Mouse (Mus musculus) hematopoietic stem cell, adult 5-6 weeks (primary cell): ENCODE results near the gene Defb13. TPM values are rescaled to one million over a fixed set of nuclear protein-coding genes. Genes with fewer than 3 reads are reported as not detected.
"Not testable (repeated sequence)": the region's sequence is repeated elsewhere in the genome, so short reads cannot be mapped to it uniquely, and the experiment has no call there.

ENCODE experiments used
- ATAC-seq, 2 experiments: fragments of 125-278 bp in 1 of 2; replicated peaks in 1 of 2; 2 replicates each; pipeline ENCODE4 v1.8.0; 2016 to 2017; ENCODE audit warnings: inconsistent platforms in 2 of 2, mild to moderate bottlenecking in 2 of 2, moderate number of reproducible peaks in 2 of 2, low read depth in 1 of 2, moderate TSS enrichment in 1 of 2; ENCODE audit not compliant: low FRiP score in 2 of 2, poor library complexity in 2 of 2, severe bottlenecking in 2 of 2, insufficient read depth in 1 of 2, low TSS enrichment in 1 of 2
- total RNA-seq: library from RNA; stranded (forward); fragments of 172-1452, 232-1000 nt; gene quantifications from 2 replicates; pipeline ENCODE4 v1.2.3, GENCODE M21; 2017

Defb13 gene
- total RNA-seq: not detected in 2 replicates

DNA sequence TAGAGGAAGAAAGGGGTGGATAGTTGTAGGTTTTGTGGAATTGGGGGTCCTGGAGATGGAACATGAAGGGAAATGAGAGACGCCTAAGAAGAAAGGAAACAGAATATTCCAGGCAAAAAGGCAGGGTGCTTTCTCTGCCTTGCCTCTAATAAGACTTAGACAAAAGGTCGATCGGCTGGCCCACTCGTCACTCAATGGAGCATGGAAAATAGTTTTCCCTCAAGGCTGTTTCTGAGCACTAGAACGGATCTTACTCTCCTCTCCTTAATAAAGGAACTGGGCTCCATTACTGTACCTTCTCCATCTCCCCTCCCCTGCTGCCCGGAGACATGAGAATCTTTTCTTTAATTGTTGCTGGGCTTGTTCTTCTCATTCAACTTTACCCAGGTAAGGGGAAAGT is at the start of gene Defb13:
TSS of gene Defb13 (plus strand) at position 301 of the 400 bp plus-strand sequence.
- no peak for ATAC-seq

DNA sequence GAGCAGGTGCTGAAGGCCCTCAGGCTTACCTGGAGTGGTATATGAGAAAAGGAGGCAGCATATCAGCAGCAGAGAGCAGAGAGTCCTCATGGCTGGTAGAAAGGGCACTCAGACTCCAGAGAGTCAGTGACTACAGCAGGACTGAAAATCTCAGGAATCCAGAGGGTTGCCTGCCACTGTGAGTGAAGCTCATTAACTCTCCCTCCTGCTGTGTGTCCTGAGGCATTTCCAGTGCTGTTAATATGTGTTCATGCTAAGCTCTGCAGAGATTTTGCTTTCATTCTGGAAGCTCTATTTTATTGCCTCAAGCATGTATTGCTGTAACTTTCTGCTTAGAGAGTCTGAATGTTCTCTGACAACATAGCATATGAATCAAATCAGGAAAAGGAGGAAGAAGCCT is 40.3 kb upstream of the Defb13 start, which contains the start of gene Defb11:
TSS of gene Defb11 (minus strand) at position 123 of the 400 bp plus-strand sequence.
- ATAC-seq: not testable (repeated sequence)

DNA sequence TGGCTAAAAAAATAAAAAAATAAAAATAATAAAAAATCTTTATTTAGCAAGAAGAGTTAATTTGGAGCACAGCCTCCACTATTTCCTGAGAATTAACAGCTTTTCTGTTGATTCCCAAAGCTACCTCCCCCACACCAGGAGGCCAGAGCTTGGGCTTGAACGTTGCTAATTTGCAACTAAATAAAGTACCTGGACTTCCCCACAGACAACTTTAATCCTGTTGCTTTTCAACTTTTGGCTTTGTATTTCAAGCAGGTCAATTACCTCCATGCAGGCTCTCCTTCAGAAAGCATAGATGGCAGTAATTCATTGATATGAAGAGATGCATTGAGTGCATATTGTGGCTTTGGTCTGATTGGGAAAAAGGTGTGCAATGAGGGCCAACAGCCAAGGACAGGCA is 34.6 kb upstream of the Defb13 start:
- ATAC-seq: no peak

- ATAC-seq: no peak
Observed at GRCm38 (mm10) chr8:21912554-21912953, 34.0 kb upstream of the Defb13 start.

GRCm38 (mm10) chr8:21915625-21916024 is 30.9 kb upstream of the Defb13 start:
- ATAC-seq: no peak

DNA sequence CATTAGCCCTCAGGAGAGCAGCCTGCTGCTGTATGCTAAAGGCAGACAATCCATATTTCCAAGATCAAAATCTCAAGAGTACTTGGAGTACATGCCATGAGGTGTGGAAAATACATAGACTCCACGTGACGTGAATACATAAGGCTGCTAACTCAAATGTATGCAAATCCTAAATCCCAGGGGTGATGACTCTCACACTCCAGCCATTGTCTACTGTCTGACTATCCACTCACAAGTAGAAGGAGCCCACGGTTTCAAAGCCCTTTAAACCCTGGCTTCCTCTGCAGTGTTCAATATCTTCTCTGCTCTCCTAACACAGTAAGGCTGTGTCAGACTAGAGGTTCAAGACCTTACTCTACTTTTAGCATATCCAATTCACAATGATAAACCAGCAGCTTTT is 15.8 kb upstream of the Defb13 start:
- not testable (repeated sequence) for ATAC-seq

DNA sequence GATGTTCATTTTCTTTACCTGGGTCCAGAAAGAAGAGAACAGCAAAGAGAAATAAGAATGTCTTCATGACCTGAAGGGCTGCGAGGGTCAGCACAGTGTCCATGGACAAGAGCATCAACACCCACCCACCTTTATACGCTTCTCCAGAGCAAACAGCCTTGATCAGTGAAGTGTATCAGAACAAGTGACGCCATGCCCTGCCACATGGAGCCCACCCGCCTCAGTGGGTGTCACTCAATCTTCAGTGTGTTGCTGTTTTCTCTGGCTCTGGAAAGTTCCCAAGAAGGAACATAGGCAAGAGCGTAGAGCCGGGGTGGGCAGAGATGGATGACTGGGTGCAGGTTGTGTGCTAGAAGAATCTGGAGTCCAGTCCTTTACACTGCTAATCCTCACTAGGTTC is 14.0 kb upstream of the Defb13 start, which contains the start of gene Defb15:
TSS of gene Defb15 (minus strand) at position 101 of the 400 bp plus-strand sequence.
- ATAC-seq: no peak

- ATAC-seq: not testable (repeated sequence)
Observed at GRCm38 (mm10) chr8:21938052-21938451, 8.5 kb upstream of the Defb13 start, which contains the start of gene Defb35. Defb35 (plus strand) TSS chr8:21938352.

DNA sequence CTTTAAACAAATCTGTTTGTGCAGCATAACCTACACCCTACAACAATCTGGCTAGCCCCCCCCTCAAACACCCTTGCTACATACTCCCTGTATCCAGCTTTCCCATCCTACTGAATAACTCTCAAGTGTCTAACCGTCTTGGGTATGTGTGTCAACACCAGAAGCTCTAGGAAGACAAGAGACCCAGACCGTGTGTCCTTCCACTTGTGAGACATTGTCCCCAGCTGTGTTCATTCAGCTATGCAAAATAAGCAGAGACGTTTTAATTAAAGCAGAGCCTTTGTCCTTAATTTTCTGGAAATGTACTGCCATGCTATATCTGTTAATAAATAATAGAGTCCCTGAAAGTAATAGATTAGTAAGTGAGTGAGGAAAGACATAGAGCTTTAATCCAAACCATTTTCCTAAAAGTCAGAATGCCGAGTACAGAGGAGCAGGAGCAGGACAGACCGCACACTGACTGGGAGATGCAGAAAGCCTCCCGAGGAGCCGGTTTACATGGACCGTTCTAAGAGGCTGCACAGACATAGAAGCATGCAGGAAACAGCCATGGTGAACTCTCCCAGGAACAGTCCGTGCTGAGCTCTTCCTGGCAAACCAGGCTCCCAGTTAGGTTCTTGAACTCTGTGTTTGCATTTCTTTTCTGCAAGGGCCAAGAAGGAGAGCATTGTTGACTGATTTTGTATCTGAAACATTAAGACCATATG is 902 bp downstream of the Defb13 start:
- ATAC-seq: no peak

- ATAC-seq: peak in 1 of 2 experiments; percentile 51; a peak in 1 of 4 replicates
Observed at GRCm38 (mm10) chr8:21955321-21955720, 8.8 kb downstream of the Defb13 start.

GRCm38 (mm10) chr8:21956336-21956735 is 9.8 kb downstream of the Defb13 start:
- ATAC-seq: no peak

- no peak for ATAC-seq
Observed at GRCm38 (mm10) chr8:21958414-21958813, 11.9 kb downstream of the Defb13 start, which contains the start of gene Fam90a1a. Fam90a1a (plus strand) TSS chr8:21958714.

- no peak for ATAC-seq
Observed at GRCm38 (mm10) chr8:21966646-21967045, 20.1 kb downstream of the Defb13 start.

DNA sequence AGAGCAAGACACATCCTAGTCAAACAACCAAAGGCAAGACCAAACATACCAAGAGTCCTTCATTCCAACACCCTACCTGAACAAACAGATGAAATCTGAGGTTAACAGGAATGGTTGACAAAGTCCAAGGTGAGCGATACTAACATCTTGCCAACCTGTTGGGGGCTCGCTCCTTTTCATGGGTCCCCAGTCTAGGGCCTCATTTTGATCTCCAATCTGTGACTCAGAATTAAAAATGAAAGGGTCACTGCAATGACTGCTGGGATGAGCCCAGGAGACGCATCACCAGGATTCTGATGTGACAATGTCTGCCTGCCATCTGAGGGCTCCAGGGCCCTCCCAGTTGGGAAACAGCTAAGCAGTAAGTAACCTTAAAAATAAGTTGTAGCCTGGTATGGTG is 22.9 kb downstream of the Defb13 start, which contains the start of gene Ccdc70:
TSS of gene Ccdc70 (plus strand) at position 301 of the 400 bp plus-strand sequence.
- no peak for ATAC-seq

GRCm38 (mm10) chr8:21978193-21978592 is 31.6 kb downstream of the Defb13 start:
- no peak for ATAC-seq

DNA sequence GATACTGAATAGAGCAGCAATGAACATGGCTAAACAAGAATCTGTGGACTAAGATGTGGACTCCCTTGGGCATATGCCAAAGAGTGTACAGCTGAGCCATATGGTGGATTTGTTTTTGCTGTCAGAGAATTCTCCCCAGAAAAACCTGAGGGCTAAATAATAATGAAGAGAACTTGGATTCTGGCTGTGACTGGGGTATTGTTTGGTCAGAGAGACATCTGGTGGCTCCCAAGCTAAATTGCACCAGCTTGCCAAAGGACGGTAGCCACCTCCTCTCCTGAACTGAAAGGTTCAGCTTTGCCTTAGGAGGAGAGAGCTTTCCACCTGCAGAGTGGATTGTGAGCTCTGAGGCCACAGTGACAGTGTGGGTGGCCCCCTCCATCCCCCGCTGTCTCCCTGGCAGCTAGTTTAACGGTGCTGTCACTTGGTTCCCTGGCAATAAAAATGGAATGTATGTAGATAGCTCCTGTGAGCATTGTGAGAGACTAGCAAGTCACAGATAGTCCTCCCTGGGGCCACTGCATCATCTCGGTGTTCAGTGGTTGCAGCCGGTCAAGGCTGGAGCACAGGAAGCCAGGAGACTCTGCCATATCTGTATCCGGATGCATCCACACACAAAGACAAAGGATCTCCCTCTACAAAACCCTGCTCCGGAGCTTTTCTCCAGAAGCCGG is 35.2 kb downstream of the Defb13 start:
- ATAC-seq: no peak

GRCm38 (mm10) chr8:21992184-21992583 is 45.6 kb downstream of the Defb13 start:
- peak; percentile 93 for ATAC-seq

DNA sequence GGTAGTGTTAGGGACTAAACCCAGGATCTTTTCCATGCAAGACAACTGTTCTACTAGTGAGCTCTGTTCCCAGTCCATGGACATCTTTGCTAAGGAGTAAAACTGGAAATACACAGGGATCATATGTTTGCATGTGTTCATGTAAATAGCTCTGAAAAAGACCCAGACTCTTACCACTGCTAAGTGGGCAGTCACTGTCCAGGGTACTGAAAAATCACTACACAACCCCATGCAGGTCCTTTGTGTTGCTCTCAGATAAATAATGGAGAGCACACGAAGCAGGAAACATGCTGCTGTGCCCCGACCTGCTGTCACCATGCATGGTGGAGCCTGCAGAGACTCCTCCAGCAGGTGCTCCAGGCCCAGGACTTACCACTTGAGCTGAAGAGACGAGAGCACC is 48.6 kb downstream of the Defb13 start:
- ATAC-seq: no peak
